ENCODE assay signal across 12 mouse cellular contexts in genomic region chr14:10046336-10047122, GRCm38 (mm10).
DNase-seq lines count a peak whose midpoint lies in the region; ATAC-seq and TF ChIP-seq lines count a peak whose summit lies in the region.
"Had no signal": no experiment of that assay in that cellular context is flagged by ENCODE, and none has a peak within 500 bp of the region (broad histone marks: within the 10 kb centered on the region; RNA-seq: fewer than 3 reads in every experiment).

No protein-coding gene starts in this region.

- H3K9me3 ChIP-seq in heart, embryonic 13.5 days, result 0 out of 2 replicates have a peak, but pooled peaks cover 2% of the 10 kb centered on the region
- no peaks in the 10 kb centered on the region for H3K9me3 ChIP-seq in neural tube, embryonic 11.5 days (ENCODE audit: control insufficient read depth, low read length)
- no peaks in the 10 kb centered on the region for H3K9me3 ChIP-seq in neural tube, embryonic 15.5 days (replicated peaks)
- H3K9me3 ChIP-seq in embryonic facial prominence, embryonic 11.5 days (replicated peaks; ENCODE audit: control insufficient read depth, low read length), result no peaks in the 10 kb centered on the region
- H3K9me3 ChIP-seq: liver, embryonic 15.5 days had no signal

- no peak for TF ChIP-seq CTCF in heart, adult 2 months (IDR thresholded peaks at IDR 0.05)

- H3K36me3 ChIP-seq in heart, embryonic 13.5 days, result no peaks in the 10 kb centered on the region
- no peaks in the 10 kb centered on the region for H3K36me3 ChIP-seq in heart, adult 2 months (ENCODE audit: control insufficient read depth, insufficient read depth, low read length)
- no peaks in the 10 kb centered on the region for H3K36me3 ChIP-seq in neural tube, embryonic 11.5 days (ENCODE audit: control insufficient read depth, insufficient read depth, low read length)
- no peaks in the 10 kb centered on the region for H3K36me3 ChIP-seq in neural tube, embryonic 15.5 days
- no peaks in the 10 kb centered on the region for H3K36me3 ChIP-seq in embryonic facial prominence, embryonic 11.5 days (replicated peaks; ENCODE audit: control insufficient read depth, insufficient read depth, low read depth, low read length)
- H3K36me3 ChIP-seq: liver, embryonic 15.5 days had no signal

- TF ChIP-seq POLR2A in heart, adult 2 months (IDR thresholded peaks at IDR 0.05; ENCODE audit: insufficient read depth, low read depth, low read length), result no peak

- no peak overlapping the region for H3K4me2 ChIP-seq in heart, embryonic 13.5 days
- no peak overlapping the region for H3K4me2 ChIP-seq in neural tube, embryonic 11.5 days (ENCODE audit: low read depth)
- no peak overlapping the region for H3K4me2 ChIP-seq in neural tube, embryonic 15.5 days
- no peak overlapping the region for H3K4me2 ChIP-seq in embryonic facial prominence, embryonic 11.5 days (ENCODE audit: low read depth, low read length)
- H3K4me2 ChIP-seq: liver, embryonic 15.5 days had no signal

- DNase-seq in heart, adult 2 months, result no peak
- peak; percentile 21 for DNase-seq in neural tube, embryonic 11.5 days (ENCODE audit: low spot score)
- peak; percentile 78 for DNase-seq in embryonic facial prominence, embryonic 11.5 days (ENCODE audit: low spot score)
- DNase-seq in mesoderm, embryonic 11.5 days (ENCODE audit: low read depth, low spot score), result peak; percentile 59
- no peak for DNase-seq in left cerebral cortex, adult 8-10 months (ENCODE audit: low spot score in 2 of 2)
- no peak for DNase-seq in frontal cortex, postnatal 36 days (ENCODE audit: low spot score in 2 of 2)
- DNase-seq: gastrocnemius, postnatal 25 days had no signal

- intact Hi-C loops in heart, adult 2 months (cut with DNase I), result no loop called here

- H3K4me3 ChIP-seq in heart, embryonic 13.5 days, result no peak overlapping the region
- H3K4me3 ChIP-seq in heart, adult 2 months, result no peak overlapping the region
- no peak overlapping the region for H3K4me3 ChIP-seq in neural tube, embryonic 11.5 days (ENCODE audit: low read depth, low read length)
- no peak overlapping the region for H3K4me3 ChIP-seq in neural tube, embryonic 15.5 days (replicated peaks)
- no peak overlapping the region for H3K4me3 ChIP-seq in embryonic facial prominence, embryonic 11.5 days (ENCODE audit: low read depth, low read length)
- H3K4me3 ChIP-seq: liver, embryonic 15.5 days; megakaryocyte, embryonic 14.5 days had no signal

- peaks cover 30% of the 10 kb centered on the region for H3K4me1 ChIP-seq in heart, embryonic 13.5 days
- H3K4me1 ChIP-seq in heart, adult 2 months (ENCODE audit: control insufficient read depth, insufficient read depth, low read length), result no peaks in the 10 kb centered on the region; the same call in 1 of the 2 replicates
- no peaks in the 10 kb centered on the region for H3K4me1 ChIP-seq in neural tube, embryonic 11.5 days (ENCODE audit: control insufficient read depth, insufficient read depth, low read length)
- H3K4me1 ChIP-seq in neural tube, embryonic 15.5 days, result 0 out of 2 replicates have a peak, but pooled peaks cover 2% of the 10 kb centered on the region
- no peaks in the 10 kb centered on the region for H3K4me1 ChIP-seq in embryonic facial prominence, embryonic 11.5 days (ENCODE audit: control insufficient read depth, insufficient read depth, low read length)
- H3K4me1 ChIP-seq: liver, embryonic 15.5 days; megakaryocyte, embryonic 14.5 days had no signal

- 0 out of 2 replicates have a peak overlapping the region, but pooled peaks have one; percentile 1 for H3K27ac ChIP-seq in heart, embryonic 13.5 days (replicated peaks)
- H3K27ac ChIP-seq in heart, adult 2 months, result no peak overlapping the region
- no peak overlapping the region for H3K27ac ChIP-seq in neural tube, embryonic 11.5 days (ENCODE audit: low read depth, low read length)
- H3K27ac ChIP-seq in neural tube, embryonic 15.5 days (replicated peaks), result no peak overlapping the region
- H3K27ac ChIP-seq in embryonic facial prominence, embryonic 11.5 days (replicated peaks; ENCODE audit: low read depth, low read length), result no peak overlapping the region
- H3K27ac ChIP-seq: liver, embryonic 15.5 days had no signal

- ATAC-seq in heart, embryonic 13.5 days (ENCODE audit: extremely low read depth, insufficient number of reproducible peaks, low FRiP score, low TSS enrichment), result no peak
- ATAC-seq in neural tube, embryonic 11.5 days (ENCODE audit: insufficient read depth, low FRiP score, low TSS enrichment), result no peak
- no peak for ATAC-seq in neural tube, embryonic 15.5 days (ENCODE audit: low FRiP score)
- peak; percentile 44; the same call in 1 of the 2 replicates for ATAC-seq in embryonic facial prominence, embryonic 11.5 days (replicated peaks; ENCODE audit: insufficient number of reproducible peaks, low FRiP score, low TSS enrichment, low read depth)

- no peaks in the 10 kb centered on the region for H3K27me3 ChIP-seq in heart, embryonic 13.5 days (replicated peaks)
- no peaks in the 10 kb centered on the region for H3K27me3 ChIP-seq in heart, adult 2 months (ENCODE audit: control insufficient read depth, insufficient read depth, low read length)
- no peaks in the 10 kb centered on the region for H3K27me3 ChIP-seq in neural tube, embryonic 11.5 days (ENCODE audit: control insufficient read depth, insufficient read depth, low read length)
- H3K27me3 ChIP-seq in neural tube, embryonic 15.5 days (replicated peaks), result no peaks in the 10 kb centered on the region
- no peaks in the 10 kb centered on the region for H3K27me3 ChIP-seq in embryonic facial prominence, embryonic 11.5 days (ENCODE audit: control insufficient read depth, insufficient read depth, low read length)
- H3K27me3 ChIP-seq: CH12.LX; liver, embryonic 15.5 days; megakaryocyte, embryonic 14.5 days had no signal

- no peak overlapping the region for H3K9ac ChIP-seq in heart, embryonic 13.5 days
- no peak overlapping the region for H3K9ac ChIP-seq in heart, adult 2 months (ENCODE audit: low read depth, low read length)
- no peak overlapping the region for H3K9ac ChIP-seq in neural tube, embryonic 11.5 days (ENCODE audit: low read length)
- no peak overlapping the region for H3K9ac ChIP-seq in neural tube, embryonic 15.5 days (replicated peaks)
- H3K9ac ChIP-seq in embryonic facial prominence, embryonic 11.5 days (replicated peaks; ENCODE audit: low read length), result no peak overlapping the region
- H3K9ac ChIP-seq: liver, embryonic 15.5 days had no signal

- 55% methylated on average over 7 of the region's 7 CpGs for WGBS in heart, embryonic 13.5 days
- 58% methylated on average over 7 of the region's 7 CpGs for WGBS in heart, adult 2 months
- WGBS in neural tube, embryonic 11.5 days, result 27% methylated on average over 7 of the region's 7 CpGs
- WGBS in neural tube, embryonic 15.5 days, result 25% methylated on average over 7 of the region's 7 CpGs
- 9% methylated on average over 7 of the region's 7 CpGs for WGBS in embryonic facial prominence, embryonic 11.5 days

- no peaks in the 10 kb centered on the region for H3K79me2 ChIP-seq in heart, adult 2 months (replicated peaks; ENCODE audit: control insufficient read depth, insufficient read depth, low read length)

- TF ChIP-seq EP300 in heart, adult 2 months (IDR thresholded peaks at IDR 0.05; ENCODE audit: insufficient read depth, low read depth, low read length), result no peak

Comparison
In these comparisons a context has a peak if more than half of its experiments do, and no peak if none do; other contexts are left out.
1. DNase-seq: peak in neural tube, embryonic 11.5 days (single experiment), embryonic facial prominence, embryonic 11.5 days (single experiment) and mesoderm, embryonic 11.5 days (single experiment); none in heart, adult 2 months (0 of 2), left cerebral cortex, adult 8-10 months (0 of 2) and frontal cortex, postnatal 36 days (0 of 2).